Mouse (Mus musculus) right cerebral cortex, postnatal 25 days (tissue): ENCODE data around the gene Fgfr2.

Experiments used
- DNase-seq: peaks from one replicate; pipeline ENCODE4 v3.0.0; 2022

Fgfr2 gene

GRCm38 (mm10) chr7:132307722-132308271 is 815.4 kb downstream of the Fgfr2 start:
- DNase-seq = no peak

- DNase-seq = no peak
Observed at GRCm38 (mm10) chr7:132306671-132307412, 816.3 kb downstream of the Fgfr2 start.

- no peak for DNase-seq
Observed at GRCm38 (mm10) chr7:132305492-132306375, 817.4 kb downstream of the Fgfr2 start.

GRCm38 (mm10) chr7:132304424-132305085 is 818.6 kb downstream of the Fgfr2 start:
- no peak for DNase-seq

- DNase-seq = no peak
Observed at GRCm38 (mm10) chr7:132303988-132304387, 819.2 kb downstream of the Fgfr2 start.

- DNase-seq = no peak
Observed at GRCm38 (mm10) chr7:132302508-132303241, 820.5 kb downstream of the Fgfr2 start.

- no peak for DNase-seq
Observed at GRCm38 (mm10) chr7:132299661-132300210, 823.4 kb downstream of the Fgfr2 start.

GRCm38 (mm10) chr7:132298412-132298990 is 824.6 kb downstream of the Fgfr2 start:
- DNase-seq = no peak

GRCm38 (mm10) chr7:132296661-132297443 is 826.3 kb downstream of the Fgfr2 start:
- no peak for DNase-seq

GRCm38 (mm10) chr7:132296132-132296531 is 827.0 kb downstream of the Fgfr2 start:
- no peak for DNase-seq

- no peak for DNase-seq
Observed at GRCm38 (mm10) chr7:132287340-132287664, 835.8 kb downstream of the Fgfr2 start.

GRCm38 (mm10) chr7:132286630-132287339 is 836.4 kb downstream of the Fgfr2 start:
- no peak for DNase-seq

- peak; percentile 24 for DNase-seq
Observed at GRCm38 (mm10) chr7:132284795-132285194, 838.4 kb downstream of the Fgfr2 start.

GRCm38 (mm10) chr7:132284048-132284737 is 839.0 kb downstream of the Fgfr2 start:
- DNase-seq = peak; percentile 22

- DNase-seq = no peak
Observed at GRCm38 (mm10) chr7:132282576-132282975, 840.6 kb downstream of the Fgfr2 start.

- no peak for DNase-seq
Observed at GRCm38 (mm10) chr7:132282161-132282560, 841.0 kb downstream of the Fgfr2 start.

GRCm38 (mm10) chr7:132281753-132282152 is 841.4 kb downstream of the Fgfr2 start:
- DNase-seq = no peak

- no peak for DNase-seq
Observed at GRCm38 (mm10) chr7:132278658-132279057, 844.5 kb downstream of the Fgfr2 start.

- no peak for DNase-seq
Observed at GRCm38 (mm10) chr7:132276287-132276686, 846.9 kb downstream of the Fgfr2 start.
